Mouse (Mus musculus) layer of hippocampus, postnatal 36 days (tissue): ENCODE data around the gene Kcnd2. TPM values are rescaled to one million over a fixed set of nuclear protein-coding genes. Genes with fewer than 3 reads are reported as not detected.
"Not testable (repeated sequence)": the region's sequence is repeated elsewhere in the genome, so short reads cannot be mapped to it uniquely, and the experiment has no call there.

Experiments used
- DNase-seq, 2 experiments: peaks; one replicate each; pipeline ENCODE4 v3.0.0; 2022
- total RNA-seq, 2 experiments: library from RNA; stranded (reverse); gene quantifications; 2 replicates each; pipeline ENCODE4 v1.2.3; 2021

The Kcnd2 gene
- 100 to 1,000 TPM; 101 to 107 TPM for total RNA-seq

GRCm38 (mm10) chr6:21215491-21216191 lies at the start of gene Kcnd2:
Kcnd2 (plus strand) TSS chr6:21215503.
- no peak for DNase-seq

GRCm38 (mm10) chr6:21166611-21167010 lies 48.7 kb upstream of the Kcnd2 start:
- no peak for DNase-seq

- no peak for DNase-seq
Observed at GRCm38 (mm10) chr6:21195341-21195740, 20.0 kb upstream of the Kcnd2 start.

GRCm38 (mm10) chr6:21213865-21214672 lies 1.2 kb upstream of the Kcnd2 start:
- peak; percentile 67 to 78 for DNase-seq

GRCm38 (mm10) chr6:21214673-21215490 lies 421 bp upstream of the Kcnd2 start:
- peak; percentile 78 to 80 for DNase-seq

- peak in 1 of 2 experiments; percentile 9 for DNase-seq
Observed at GRCm38 (mm10) chr6:21216206-21217020, 1.1 kb downstream of the Kcnd2 start.

GRCm38 (mm10) chr6:21217156-21217555 lies 1.9 kb downstream of the Kcnd2 start:
- peak; percentile 10 to 13 for DNase-seq

GRCm38 (mm10) chr6:21226124-21226523 lies 10.8 kb downstream of the Kcnd2 start:
- no peak for DNase-seq

- no peak for DNase-seq
Observed at GRCm38 (mm10) chr6:21259031-21259430, 43.7 kb downstream of the Kcnd2 start.

- no peak for DNase-seq
Observed at GRCm38 (mm10) chr6:21267897-21268296, 52.6 kb downstream of the Kcnd2 start.

- DNase-seq, result no peak
Observed at GRCm38 (mm10) chr6:21277343-21277933, 62.1 kb downstream of the Kcnd2 start.

GRCm38 (mm10) chr6:21304943-21305342 lies 89.6 kb downstream of the Kcnd2 start:
- no peak for DNase-seq

- DNase-seq, result no peak
Observed at GRCm38 (mm10) chr6:21310159-21310558, 94.9 kb downstream of the Kcnd2 start.

GRCm38 (mm10) chr6:21321407-21321806 lies 106.1 kb downstream of the Kcnd2 start:
- DNase-seq, result no peak

- no peak for DNase-seq
Observed at GRCm38 (mm10) chr6:21322211-21322610, 106.9 kb downstream of the Kcnd2 start.

- no peak for DNase-seq
Observed at GRCm38 (mm10) chr6:21325251-21325650, 109.9 kb downstream of the Kcnd2 start.

- no peak for DNase-seq
Observed at GRCm38 (mm10) chr6:21327081-21327737, 111.9 kb downstream of the Kcnd2 start.

GRCm38 (mm10) chr6:21385298-21385697 lies 170.0 kb downstream of the Kcnd2 start:
- not testable (repeated sequence) for DNase-seq

GRCm38 (mm10) chr6:21391776-21392175 lies 176.5 kb downstream of the Kcnd2 start:
- DNase-seq, result no peak

- no peak for DNase-seq
Observed at GRCm38 (mm10) chr6:21413656-21414055, 198.4 kb downstream of the Kcnd2 start.

- no peak for DNase-seq
Observed at GRCm38 (mm10) chr6:21418246-21418645, 202.9 kb downstream of the Kcnd2 start.
